Mouse (Mus musculus): ENCODE results near the gene a.

DNA sequence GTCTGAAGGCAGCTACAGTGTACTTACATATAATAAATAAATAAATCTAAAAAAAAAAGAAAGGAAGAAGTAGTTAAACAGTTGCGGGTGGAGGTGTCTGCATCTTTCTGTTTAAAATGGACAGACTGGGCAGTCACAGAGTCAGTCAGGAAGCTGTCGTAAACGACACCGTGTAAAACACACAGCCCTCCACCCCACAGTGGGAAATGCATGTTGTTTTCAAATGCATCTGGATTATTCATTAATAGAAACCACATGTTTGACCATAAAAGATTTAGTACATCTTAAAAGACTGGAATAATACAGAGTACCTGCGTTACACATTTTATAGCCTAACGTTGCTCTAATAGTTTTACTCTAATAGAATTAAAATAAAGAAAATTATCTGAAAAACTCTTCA lies 135.6 kb downstream of the a start:
- TF ChIP-seq MYOD1 (IDR thresholded peaks at IDR 0.05; ENCODE audit: control insufficient read depth, insufficient read length, low read depth) (no peak), MAX (IDR thresholded peaks at IDR 0.05) (no peak)
